Mouse (Mus musculus) c-Kit-positive CD71-negative TER-119-negative erythroid progenitor cells, embryonic 14.5 days (primary cell): ENCODE data around the gene Lrrc29.

ENCODE experiments used
- DNase-seq: peaks from one replicate; pipeline ENCODE4 v3.0.0-alpha.2; 2013; ENCODE audit warnings: low read depth

Gene Lrrc29

GRCm38 (mm10) chr8:105290554-105291314, 35.3 kb downstream of the Lrrc29 start:
- DNase-seq: peak; percentile 97

GRCm38 (mm10) chr8:105289805-105290460, 36.1 kb downstream of the Lrrc29 start, which contains the start of gene 4931428F04Rik:
4931428F04Rik (minus strand) TSS chr8:105289864.
- no peak for DNase-seq

- DNase-seq: peak; percentile 96
Observed at GRCm38 (mm10) chr8:105288958-105289732, 36.9 kb downstream of the Lrrc29 start.

GRCm38 (mm10) chr8:105288231-105288630, 37.8 kb downstream of the Lrrc29 start:
- DNase-seq: no peak

- DNase-seq: no peak
Observed at GRCm38 (mm10) chr8:105286907-105287306, 39.2 kb downstream of the Lrrc29 start.

GRCm38 (mm10) chr8:105285514-105285913, 40.6 kb downstream of the Lrrc29 start:
- no peak for DNase-seq

GRCm38 (mm10) chr8:105283074-105283473, 43.0 kb downstream of the Lrrc29 start:
- no peak for DNase-seq

- no peak for DNase-seq
Observed at GRCm38 (mm10) chr8:105282239-105282638, 43.8 kb downstream of the Lrrc29 start.

GRCm38 (mm10) chr8:105281821-105282220, 44.3 kb downstream of the Lrrc29 start:
- no peak for DNase-seq

GRCm38 (mm10) chr8:105280567-105280966, 45.5 kb downstream of the Lrrc29 start:
- DNase-seq: no peak

- no peak for DNase-seq
Observed at GRCm38 (mm10) chr8:105278911-105279334, 47.2 kb downstream of the Lrrc29 start.

- DNase-seq: no peak
Observed at GRCm38 (mm10) chr8:105276292-105277120, 49.6 kb downstream of the Lrrc29 start.

GRCm38 (mm10) chr8:105275840-105276239, 50.2 kb downstream of the Lrrc29 start, which contains the start of gene Nol3:
Nol3 (plus strand) TSS chr8:105276140.
- no peak for DNase-seq

- no peak for DNase-seq
Observed at GRCm38 (mm10) chr8:105275387-105275786, 50.7 kb downstream of the Lrrc29 start.

- DNase-seq: no peak
Observed at GRCm38 (mm10) chr8:105270916-105271186, 55.2 kb downstream of the Lrrc29 start.

- no peak for DNase-seq
Observed at GRCm38 (mm10) chr8:105270101-105270915, 55.8 kb downstream of the Lrrc29 start.

GRCm38 (mm10) chr8:105269461-105269947, 56.6 kb downstream of the Lrrc29 start, which contains the start of gene Hsf4:
Hsf4 (plus strand) TSS chr8:105269801.
- no peak for DNase-seq

GRCm38 (mm10) chr8:105269075-105269458, 57.0 kb downstream of the Lrrc29 start:
- DNase-seq: no peak

- DNase-seq: no peak
Observed at GRCm38 (mm10) chr8:105268342-105269074, 57.6 kb downstream of the Lrrc29 start.

- no peak for DNase-seq
Observed at GRCm38 (mm10) chr8:105266775-105267174, 59.3 kb downstream of the Lrrc29 start.
